Mouse (Mus musculus): Measurements from ENCODE around the gene Ubr1.
"Not testable (repeated sequence)": the region's sequence is repeated elsewhere in the genome, so short reads cannot be mapped to it uniquely, and the experiment has no call there.

Ubr1 gene

DNA sequence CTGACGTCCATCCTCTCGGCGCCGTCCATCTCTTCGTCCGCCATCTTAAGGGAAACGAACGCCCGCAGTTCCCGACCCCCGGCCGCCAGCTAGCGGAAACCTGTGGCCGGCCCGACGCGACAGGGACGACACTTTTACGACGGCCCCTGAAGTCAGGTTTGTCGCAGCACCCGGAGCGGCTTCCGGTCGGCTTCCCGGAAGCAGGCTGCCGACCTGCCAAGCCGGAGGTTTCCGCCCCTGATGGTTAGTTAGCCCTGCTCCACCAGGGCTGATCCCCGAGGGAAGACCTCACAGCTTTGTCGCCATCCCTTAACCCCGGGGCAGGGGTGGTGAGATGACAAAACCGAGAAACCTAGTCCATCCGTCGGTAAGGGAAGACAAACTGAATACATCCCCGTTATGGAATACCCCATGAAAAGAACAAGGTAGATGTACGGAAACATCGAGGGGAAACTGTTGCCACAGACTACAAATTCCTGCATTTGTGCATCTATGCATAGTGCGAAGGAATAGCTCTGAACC is at the start of gene Ubr1:
Gene Ubr1 (minus strand): TSS at position 157 of the 522 bp plus-strand sequence.
- peak; percentile 78 for DNase-seq (ENCODE audit: low spot score)

DNA sequence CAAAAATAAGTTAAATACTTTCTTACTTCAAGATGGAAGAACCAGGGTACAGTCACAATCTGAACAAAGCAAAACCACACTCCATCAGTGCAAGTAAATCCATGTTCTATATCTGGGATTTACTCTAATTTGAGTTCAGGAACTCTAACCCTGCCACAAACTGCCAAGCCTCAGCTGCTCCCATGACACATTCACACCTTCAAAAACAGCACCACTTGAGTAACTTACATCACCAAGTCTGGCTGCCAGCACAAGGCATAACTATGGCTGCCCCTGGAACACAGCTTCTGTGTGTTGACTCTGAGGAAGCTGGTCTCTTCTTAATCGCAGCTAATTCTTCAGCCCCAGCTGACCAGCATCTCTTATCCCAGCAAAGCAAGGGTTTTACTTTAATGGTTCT is 46.6 kb upstream of the Ubr1 start:
- DNase-seq (ENCODE audit: low spot score), result no peak

DNA sequence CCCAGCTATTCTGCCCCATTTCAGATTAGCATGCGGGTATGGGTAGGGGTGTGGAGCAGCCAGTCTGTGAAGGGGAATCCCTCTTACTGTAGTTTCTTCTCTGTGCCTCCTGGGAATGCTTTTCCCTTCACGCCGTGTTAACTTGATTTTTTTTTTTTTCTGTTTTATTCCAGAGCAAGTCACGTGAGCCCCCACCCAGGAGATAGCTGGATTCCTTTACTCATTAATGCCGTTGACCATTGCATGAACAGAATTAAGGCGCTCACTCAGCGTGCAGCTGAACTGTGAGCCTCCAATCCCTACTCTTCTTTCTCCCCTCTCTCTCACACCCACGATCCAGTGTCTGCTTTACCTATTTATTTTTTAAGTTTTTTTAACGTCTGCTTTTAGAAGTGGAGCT is 45.7 kb upstream of the Ubr1 start:
- DNase-seq (ENCODE audit: low spot score), result no peak

DNA sequence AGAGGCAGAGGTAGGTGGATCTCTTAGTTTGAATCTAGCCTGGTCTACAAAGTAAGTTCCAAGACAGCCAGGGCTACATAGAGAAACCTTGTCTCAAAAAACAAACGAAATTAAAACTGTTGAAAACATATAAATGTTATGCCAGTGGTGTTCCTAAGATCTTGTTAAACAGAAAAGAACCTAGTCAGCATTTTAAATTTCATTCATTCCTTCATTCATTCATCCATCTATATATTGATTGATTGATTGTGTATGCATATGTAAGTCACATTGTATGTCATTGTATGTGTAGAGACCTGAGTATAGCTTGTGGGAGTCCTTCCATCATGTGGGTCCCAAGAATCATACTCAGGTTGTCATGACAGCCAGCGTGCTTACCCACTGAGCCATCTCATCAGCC is 45.0 kb upstream of the Ubr1 start:
- no peak for DNase-seq (ENCODE audit: low spot score)

DNA sequence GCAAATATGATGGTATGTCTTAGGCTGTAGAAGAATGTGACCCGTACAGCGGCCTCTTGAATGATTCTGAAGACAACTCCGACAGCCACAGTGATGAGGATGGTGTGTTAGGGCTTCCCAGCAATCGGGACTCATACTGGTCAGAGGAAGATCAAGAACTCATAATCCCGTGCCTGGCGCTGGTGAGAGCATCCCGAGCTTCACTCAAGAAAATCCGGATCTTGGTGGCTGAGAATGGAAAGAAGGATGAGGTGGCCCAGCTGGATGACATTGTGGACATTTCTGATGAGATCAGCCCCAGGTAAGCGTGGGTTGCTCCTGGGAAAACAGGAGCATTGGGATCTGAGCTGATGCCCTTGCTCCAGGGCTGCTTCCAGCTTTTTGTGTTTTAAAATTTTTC is 42.2 kb upstream of the Ubr1 start:
- no peak for DNase-seq (ENCODE audit: low spot score)

DNA sequence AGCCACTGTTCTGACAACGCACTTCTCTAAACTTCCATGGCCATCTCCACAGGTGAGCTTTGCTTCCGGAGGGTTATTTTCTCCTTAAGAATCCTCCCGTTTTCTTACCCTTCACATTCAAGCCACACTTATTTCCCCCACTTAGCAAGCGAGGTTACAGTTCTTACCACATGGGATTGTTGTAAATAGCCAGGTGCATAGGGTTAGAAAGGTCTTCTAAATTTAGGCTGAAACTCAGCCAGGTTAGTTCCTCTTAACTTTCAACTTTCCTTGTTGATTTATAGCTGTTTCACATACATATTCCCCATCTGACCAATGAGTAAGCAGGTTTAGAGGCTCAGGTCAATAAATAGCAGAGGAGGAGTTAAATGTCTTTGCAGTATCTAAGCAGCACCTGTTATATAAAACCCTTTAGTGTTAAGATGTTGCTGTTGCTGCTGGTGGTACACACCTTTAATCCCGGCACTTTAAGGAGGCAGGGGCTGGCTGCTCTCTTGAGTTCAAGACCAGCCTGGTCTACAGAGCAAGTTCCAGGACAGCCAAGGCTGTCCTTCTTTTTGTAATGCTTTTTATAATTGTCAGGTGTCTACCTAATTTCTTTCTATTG is 38.7 kb upstream of the Ubr1 start:
- no peak for DNase-seq (ENCODE audit: low spot score)

DNA sequence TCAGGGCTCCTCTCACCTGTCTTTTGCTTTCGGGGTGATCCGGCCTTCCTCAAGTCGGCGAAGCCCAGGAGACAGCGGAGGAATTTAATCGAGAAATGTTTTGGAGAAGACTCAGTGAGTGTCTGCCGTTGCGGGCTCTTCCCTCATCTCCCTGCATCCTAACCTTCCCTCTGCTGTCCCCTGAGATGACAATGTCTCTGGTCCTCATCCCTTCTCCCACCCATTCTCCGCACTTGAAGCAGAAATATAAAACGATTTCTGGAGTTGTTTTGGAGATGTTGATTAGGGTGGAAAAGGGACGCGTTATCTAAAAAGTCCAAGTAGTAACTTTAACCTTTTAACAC is 38.1 kb upstream of the Ubr1 start:
- no peak for DNase-seq (ENCODE audit: low spot score)

DNA sequence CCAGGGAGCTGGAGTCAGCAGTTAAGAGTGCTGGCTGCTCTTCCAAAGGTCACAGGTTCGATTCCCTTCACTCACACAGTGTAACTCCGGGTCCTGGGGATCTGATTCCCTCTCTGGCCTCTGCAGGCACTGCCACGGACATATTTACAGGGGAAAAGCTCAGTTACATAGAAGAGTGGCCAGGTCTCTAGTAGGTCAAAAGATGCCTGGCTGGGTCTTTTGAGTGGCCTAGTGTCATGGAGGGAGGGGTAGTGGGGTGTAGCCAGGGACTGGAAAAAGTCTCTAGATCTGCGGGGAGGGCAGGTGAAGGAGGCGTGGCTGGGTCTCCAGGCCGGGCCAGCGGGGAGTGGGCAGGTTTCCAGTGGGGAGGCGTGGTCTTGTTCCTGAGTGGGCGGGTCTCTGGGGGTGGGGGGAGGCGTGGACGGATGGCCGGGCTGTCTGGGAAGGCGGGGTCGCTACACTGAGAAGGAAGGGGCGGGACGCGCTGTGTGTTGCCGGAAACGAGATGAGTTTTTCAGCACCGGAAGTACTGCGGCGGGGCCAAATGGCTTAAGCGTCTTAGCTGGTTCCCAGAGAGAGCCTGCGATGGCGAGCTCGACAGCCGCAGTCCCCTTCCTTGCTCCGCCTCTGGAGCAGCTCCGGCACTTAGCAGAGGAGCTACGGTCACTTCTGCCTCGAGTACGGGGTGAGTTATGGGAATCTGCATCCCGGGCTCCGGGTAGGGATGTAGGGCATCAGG is 37.6 kb upstream of the Ubr1 start, which contains the start of gene Ccndbp1:
Gene Ccndbp1 (plus strand): TSS at position 479 of the 739 bp plus-strand sequence.
- peak; percentile 91 for DNase-seq (ENCODE audit: low spot score)

DNA sequence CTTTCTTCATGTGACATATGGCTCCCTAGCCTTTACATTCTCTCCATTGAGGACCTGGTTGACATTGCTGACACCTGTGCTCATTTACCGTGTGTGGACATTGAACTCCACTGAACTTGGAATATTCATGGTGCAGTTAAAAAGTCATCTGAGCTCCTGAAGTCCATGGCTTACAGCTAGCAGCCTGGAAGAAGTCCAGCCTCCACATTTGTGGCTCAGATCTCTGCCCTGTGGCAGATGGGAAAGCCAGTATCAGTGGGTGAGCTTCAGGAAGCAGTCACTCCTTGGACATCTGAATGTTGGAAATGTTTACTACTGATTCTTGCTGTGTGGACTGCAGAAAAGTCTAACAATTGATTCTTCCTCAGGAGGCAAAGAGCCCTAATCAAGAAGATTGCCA is 36.5 kb upstream of the Ubr1 start:
- no peak for DNase-seq (ENCODE audit: low spot score)

DNA sequence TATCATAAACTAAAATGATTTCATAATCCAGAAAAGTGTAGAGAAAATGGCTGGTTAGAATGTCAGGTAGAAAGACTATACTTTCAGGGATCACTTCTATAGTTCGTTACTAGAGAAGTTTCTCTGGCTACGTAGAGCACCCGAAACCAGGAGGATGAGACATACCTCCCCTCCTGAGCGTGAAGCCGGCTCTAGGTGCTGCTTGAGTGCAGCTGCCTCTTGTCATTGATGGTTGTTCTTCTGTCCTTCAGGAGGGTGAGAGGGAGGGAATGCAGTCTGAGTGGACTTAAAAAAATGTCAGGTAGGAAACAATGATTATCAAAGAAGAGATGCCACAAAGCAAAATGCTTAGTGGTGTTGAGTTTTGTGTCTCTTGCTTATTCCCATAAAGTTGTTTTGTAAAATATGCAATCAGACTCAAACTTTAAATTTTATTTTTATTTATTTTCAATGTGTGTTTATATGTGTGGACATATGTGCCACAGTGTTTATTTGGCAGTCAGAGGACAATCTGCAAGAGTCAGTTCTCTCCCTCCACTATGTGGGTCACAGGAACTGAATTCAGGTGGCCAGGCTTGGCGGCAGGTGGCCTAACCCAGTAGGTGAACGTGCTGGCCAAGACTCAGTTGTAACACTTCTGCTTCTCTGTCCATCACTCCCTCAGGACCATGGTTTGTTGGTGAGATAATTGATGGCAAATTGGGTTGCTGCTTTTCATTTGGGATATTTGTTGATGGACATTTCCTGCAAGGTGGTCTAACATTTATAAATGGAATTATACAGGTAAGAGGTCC is 33.7 kb upstream of the Ubr1 start:
- DNase-seq (ENCODE audit: low spot score), result no peak

DNA sequence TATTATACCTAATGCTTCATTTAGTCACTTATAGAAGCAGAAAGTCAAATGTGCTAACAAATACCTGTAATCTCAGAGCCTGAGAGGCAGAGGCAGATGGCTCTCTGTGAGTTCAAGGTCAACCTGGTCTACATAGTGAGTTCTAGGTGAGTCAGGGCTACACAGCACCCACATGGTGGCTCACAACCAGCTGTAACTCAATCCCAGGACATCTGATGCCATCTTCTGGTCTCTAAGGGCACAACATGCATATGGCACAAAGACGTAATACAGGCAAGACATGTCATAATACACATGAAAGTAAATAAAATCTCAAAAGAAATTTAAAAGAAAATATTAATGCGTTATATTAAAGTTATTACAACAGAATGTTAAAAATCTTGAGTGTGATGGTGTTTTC is 33.1 kb upstream of the Ubr1 start:
- no peak for DNase-seq (ENCODE audit: low spot score)

DNA sequence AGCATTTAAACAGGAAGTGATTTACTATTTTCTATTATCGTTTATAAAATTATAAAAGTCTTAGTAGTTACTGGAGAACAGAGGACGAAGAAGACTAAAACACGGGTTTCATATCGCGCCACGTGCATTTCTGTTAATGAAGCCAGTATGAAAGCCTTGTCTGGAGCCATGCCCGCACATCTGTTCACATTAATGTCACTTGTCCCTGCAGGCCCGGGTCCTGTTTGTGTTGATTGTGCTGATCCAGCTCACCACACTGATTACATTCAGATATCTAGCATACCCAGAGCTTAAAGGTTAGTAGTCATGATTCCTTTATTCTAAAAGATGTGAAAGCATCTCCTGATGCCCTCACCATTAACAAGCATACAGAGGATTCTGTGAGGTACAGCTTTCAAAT is 28.3 kb upstream of the Ubr1 start:
- DNase-seq (ENCODE audit: low spot score), result no peak

DNA sequence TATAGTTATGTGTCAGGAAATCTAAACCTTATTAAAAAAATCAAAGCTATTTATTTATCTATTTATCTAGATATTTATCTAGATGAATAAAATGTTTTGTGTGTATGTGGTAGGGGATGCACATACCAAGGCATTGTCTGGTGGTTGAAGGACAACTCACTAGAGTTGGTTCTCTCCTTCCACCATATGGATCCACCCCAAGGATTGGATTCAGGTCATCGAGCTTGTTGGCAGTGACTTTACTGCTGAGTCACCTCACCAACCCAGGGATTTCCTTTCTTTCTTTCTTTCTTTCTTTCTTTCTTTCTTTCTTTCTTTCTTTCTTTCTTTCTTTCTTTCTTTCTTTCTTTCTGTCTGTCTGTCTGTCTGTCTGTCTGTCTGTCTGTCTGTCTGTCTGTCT is 26.1 kb upstream of the Ubr1 start:
- DNase-seq (ENCODE audit: low spot score), result not testable (repeated sequence)

DNA sequence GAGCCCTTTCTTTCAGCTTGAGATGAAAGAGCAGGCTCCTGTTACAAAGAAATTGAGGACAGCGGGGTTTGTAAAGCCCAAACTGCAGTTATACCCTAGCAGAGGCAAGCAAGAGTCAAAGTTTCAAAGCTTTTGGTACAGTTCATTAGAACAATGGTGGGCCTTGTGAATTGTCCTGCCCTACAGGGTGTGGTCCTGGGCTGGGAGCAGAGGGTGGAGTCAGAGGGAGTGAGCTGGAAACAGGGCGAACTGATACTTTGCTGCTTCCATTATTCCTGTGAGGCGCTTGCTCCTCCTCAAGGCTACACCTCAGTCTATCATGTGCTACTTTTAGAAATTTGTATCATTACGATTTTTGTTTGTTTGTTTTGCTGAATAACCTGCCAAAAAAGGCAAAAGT is 20.7 kb upstream of the Ubr1 start:
- no peak for DNase-seq (ENCODE audit: low spot score)

DNA sequence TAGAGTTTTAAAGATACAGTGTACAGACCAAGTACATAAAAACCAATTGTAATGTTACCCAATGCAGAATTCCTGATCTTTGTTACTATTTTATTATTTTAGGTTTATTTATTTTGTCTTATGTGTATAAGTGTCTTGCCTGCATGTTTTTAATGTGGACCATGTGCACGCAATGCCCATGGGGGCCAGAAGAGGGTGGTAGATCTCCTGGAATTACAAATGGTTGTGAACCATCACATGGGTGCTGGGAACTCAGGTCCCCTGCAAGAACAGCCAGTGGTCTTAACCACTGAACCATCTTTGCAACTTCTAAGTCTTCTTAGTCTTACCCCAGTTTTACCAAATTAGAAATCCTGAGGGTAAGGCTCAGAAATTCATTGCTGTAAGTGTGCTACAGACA is 14.7 kb upstream of the Ubr1 start:
- DNase-seq (ENCODE audit: low spot score), result no peak

DNA sequence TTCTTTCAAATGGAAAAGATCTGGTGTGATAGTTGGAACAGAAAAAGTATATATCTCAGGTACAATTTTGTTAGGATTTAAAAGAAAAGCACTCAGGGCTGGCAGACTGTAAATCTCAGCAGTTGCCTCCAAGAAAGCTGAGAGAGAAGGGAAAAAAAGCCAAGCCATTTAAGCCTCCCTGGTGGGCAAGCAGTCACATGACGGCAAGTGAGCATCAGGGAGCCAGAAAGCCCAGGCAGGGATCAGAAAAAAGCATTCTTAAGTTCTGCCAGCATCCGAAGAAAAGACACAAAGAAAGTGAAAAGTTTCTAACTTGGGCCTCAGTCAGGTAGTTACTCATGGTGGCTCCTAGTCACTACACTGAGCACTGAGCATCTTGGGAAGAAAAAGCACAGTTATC is 13.1 kb upstream of the Ubr1 start:
- no peak for DNase-seq (ENCODE audit: low spot score)

DNA sequence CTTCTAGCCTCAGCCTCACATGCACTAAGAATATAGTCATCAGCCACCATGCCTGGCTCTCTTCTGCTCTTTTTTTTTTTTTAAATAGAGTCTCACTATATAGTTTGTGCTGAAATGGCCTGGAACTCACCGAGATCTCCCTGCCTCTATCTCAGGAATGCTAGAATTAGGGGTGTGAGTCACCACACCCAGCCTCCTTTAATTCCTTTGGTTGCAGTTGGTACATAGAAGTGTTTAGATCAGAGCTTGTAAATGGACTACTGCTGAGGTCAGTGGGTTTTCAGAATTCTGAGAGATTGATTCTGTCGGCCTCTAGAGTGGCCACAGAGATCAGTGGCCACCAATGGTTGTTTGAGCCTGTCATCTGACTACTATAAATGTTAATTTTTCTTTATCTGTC is 10.3 kb upstream of the Ubr1 start:
- DNase-seq (ENCODE audit: low spot score), result no peak

DNA sequence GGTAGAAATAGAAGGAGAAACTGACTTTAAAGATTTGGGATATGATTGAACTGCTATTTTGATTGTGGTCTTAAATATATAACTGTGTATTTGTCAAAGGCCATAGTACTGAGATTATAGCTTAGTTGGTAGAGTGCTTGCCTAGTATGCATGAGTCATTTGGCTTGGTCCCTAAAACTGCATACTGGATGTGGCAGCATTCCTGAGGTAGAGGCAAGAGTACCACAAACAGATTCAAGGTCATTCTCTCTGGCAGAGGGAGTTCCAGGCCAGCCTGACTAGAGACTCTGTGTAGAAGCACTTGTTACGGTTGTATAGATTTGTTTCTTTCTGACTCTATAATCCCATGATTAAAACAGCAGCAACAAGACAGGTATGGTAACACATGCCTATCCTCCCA is 9.3 kb upstream of the Ubr1 start:
- no peak for DNase-seq (ENCODE audit: low spot score)

DNA sequence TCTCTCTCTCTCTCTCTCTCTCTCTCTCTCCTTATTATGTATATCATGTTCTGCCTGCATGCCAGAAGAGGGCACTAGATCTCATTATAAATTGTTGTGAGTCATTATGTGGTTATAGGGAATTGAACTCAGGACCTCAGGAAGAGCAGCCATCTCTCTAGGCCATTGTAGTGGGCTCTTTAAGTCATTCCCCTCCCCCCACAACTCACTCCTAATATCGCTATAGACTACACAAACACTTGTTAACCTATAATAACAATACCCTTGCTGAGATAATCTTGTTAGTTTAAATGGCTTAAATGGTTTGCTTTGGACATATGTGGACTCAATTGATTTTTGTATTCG is 8.2 kb upstream of the Ubr1 start:
- no peak for DNase-seq (ENCODE audit: low spot score)

DNA sequence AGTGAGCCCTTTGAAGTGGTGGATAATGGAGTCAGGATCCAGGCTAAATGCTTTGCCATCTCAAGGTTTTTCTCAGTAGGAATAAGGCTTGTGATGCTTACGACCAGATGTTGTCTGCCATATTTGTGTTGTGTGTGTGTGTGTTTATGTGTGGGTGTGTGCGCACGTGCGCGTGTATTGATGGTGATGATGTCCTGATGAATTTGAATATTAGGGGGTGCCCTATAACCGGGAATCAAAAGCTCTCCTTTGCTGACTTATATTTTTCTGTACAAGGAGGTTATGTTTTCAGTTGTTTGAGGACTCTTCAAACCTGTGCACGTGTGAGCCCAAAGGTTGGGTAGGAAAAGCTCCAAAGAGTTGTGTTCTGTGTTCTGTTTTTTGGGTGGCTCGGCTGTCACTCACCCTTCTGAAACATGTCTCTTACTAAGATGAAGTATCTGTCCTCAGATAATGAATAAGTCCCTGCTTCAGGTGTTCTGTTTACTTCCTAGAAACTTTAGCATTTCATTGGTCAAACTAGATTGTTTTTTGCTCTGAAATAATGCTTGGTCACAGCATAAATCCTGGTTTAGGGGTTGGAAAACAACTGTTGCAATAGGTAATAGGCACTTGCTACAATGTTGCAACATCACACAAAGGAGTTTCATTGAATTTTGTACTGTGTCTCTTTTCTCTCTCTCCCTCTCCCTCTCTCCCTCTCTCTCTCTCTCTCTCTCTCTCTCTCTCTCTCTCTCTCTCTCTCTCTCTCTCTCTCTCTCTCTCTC is 7.6 kb upstream of the Ubr1 start:
- DNase-seq (ENCODE audit: low spot score), result no peak

DNA sequence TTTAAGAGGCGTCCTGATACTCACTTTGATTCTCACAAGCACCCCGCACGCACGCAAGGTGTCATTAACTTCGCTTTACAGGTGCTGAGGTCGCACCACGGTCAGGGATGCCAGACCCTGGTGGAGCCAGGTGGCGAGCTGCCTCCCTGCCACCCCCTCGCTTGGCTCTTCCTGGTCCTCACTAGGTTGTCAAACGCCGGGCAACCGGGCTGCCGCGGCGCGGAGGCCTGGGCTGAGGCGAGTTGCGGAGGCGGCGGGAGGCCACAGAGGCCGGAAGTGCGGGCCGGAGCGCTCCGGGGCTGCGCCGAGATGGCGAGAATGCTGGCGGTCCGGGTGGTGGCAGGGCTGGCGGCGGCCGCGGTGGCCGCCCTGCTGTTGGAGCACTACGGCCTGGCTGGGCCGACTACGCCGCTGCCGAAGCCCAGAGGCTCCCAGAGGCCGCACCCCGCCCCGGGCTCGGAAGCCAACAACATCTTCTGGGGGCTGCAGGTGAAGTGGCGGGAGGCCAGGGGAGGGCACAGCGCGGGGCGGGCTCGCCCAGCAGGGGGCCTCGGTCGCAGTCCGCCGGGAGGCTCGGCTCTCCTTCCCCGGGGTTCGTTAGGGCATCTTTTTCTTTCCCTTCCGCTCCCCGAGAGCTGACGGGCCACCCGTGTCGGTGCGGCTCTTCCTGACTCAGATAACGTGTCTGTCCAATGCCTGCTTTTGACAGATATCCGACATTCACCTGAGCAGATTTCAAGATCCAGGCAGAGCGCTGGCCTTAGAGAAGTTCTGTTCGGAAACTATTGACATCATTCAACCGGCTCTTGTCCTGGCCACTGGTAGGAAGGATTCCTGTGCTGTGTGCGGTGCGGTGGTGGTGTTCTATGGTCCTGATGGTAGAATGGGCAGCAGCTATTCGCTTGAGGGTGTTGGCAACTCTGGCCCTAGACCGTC is 6.7 kb upstream of the Ubr1 start, which contains the start of gene Tmem62:
Gene Tmem62 (plus strand): TSS at position 28 of the 936 bp plus-strand sequence.
- DNase-seq (ENCODE audit: low spot score), result peak; percentile 76

Data from ovary, postnatal 36 days (tissue).